Mouse (Mus musculus) embryonic stem cell, embryonic (primary cell): ENCODE results near the gene St3gal4.

Experiments used
- CTCF ChIA-PET, 4 experiments: fragments of 300-600 bp in 2 of 4; fragments of 350-600 bp in 2 of 4; sonication (Branson Sonifier 250); formaldehyde crosslinking; loops; one replicate each; lab custom pipeline; 2022; ENCODE audit warnings: inconsistent platforms in 2 of 4; lab: Charles Lee
- POLR2A ChIA-PET, 4 experiments: fragments of 300-600 bp in 2 of 4; fragments of 350-600 bp in 2 of 4; sonication (Branson Sonifier 250); formaldehyde crosslinking; loops; one replicate each; lab custom pipeline; 2022; ENCODE audit warnings: antibody characterized with exemption in 4 of 4, inconsistent platforms in 1 of 4; lab: Charles Lee

Gene St3gal4

DNA sequence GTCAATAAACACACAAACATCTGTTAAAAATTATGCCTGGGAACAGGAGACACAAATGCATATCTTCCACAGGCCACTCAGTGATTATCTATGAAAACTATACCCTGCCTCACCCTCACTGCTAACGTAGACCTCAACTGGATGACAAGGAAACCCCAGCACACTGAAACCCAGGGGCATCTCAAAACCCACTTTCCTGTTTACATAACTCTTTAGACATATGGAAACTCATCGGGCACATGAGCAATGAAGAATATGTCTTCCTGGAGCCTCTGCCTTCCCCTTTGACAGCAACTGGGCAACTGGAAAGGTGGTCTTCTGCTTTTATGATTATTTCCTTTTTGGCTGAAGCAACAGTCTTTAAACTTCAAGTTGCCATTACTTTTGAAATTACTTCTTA, 23.2 kb upstream of the St3gal4 start:
- CTCF ChIA-PET: no interaction called here

DNA sequence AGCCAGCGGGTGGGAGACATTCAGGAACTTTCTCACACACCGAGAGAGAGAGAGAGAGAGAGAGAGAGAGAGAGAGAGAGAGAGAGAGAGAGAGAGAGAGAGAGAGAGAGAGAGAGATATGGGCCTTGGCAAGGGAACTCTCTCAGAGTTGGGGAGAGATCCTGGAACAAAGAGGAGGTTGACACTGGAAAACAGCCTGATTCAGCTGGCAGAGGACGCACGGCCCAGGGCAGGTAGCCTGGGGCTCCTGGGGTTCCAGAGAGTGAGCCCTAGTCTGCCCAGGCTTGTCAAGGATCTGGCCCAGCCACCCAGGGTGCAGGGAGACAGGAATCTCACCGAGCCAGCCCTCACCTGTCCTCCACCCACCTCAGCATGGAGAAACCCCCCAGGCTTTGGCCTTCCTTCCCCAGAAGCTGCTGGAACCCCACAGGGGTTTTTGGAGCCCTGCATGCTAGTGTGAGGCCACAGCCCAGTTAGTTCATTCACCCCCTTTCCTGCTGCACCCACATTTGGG, 20.2 kb upstream of the St3gal4 start:
- CTCF ChIA-PET: interaction anchor here in 1 of 4 experiments (0.6 kb wide), 1 partner anchor 110 kb away, joined by 3 read pairs; no protein-coding TSS in a partner anchor
- POLR2A ChIA-PET: interaction anchor here in 2 of 4 experiments (1.4 to 6.2 kb wide), 6 partner anchors 6 to 71 kb away, joined by 4 to 69 read pairs (median 6); partner anchors contain the start of gene Foxred1 (in 1 of the 2)

More for the DNA sequence above, 23.2 kb upstream of the St3gal4 start:
- POLR2A ChIA-PET: no interaction called here

DNA sequence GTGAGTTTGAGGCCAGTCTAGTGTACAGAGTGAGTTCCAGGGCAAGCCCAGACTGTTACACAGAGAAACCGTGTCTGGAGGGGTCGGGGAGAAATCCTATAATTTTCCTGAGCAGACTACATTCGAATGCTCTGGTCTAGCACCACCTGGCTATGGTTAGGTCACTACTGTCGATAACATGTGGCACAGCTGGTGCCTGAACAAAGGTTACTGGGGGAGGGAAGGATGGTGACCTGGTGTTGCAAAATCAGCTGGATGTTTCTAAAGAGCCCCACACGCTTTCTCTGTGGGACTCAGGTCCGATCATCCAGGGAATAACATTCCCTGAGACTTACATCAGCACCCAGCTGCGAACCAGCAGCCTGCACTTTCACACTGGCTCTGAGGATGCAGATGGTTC, 19.0 kb upstream of the St3gal4 start:
- ChIA-PET CTCF (no interaction called here), POLR2A (interaction anchor here in 3 of 4 experiments (0.8 to 6.2 kb wide), 11 partner anchors 8 to 94 kb away, joined by 3 to 69 read pairs (median 5); partner anchors contain the start of gene Foxred1 (in 1 of the 3))

DNA sequence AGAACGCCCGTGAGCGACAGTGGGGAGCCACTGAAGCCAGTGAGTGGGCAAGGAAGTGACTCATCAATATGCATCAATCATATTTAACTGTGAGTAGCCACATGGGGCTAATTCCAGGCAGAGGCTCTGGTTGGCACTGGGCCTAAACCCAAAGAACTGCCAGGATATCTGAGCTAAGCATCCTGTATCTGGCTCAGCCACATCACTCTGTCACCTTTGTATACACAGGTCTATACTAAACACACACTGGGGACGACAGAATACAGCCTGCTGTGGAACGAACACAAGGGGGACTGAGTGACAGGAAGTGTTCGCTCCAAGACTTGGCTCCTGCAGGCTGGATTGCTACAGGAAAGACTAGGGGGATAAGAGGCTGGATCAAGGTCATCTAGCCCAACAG, 16.5 kb upstream of the St3gal4 start:
- POLR2A ChIA-PET: interaction anchor here in 2 of 4 experiments (0.5 to 6.2 kb wide), 8 partner anchors 9 to 30 kb away, joined by 3 to 69 read pairs (median 4); no protein-coding TSS in a partner anchor
- CTCF ChIA-PET: interaction anchor here in 1 of 4 experiments (1.1 kb wide), 1 partner anchor 31 kb away, joined by 4 read pairs; no protein-coding TSS in a partner anchor

DNA sequence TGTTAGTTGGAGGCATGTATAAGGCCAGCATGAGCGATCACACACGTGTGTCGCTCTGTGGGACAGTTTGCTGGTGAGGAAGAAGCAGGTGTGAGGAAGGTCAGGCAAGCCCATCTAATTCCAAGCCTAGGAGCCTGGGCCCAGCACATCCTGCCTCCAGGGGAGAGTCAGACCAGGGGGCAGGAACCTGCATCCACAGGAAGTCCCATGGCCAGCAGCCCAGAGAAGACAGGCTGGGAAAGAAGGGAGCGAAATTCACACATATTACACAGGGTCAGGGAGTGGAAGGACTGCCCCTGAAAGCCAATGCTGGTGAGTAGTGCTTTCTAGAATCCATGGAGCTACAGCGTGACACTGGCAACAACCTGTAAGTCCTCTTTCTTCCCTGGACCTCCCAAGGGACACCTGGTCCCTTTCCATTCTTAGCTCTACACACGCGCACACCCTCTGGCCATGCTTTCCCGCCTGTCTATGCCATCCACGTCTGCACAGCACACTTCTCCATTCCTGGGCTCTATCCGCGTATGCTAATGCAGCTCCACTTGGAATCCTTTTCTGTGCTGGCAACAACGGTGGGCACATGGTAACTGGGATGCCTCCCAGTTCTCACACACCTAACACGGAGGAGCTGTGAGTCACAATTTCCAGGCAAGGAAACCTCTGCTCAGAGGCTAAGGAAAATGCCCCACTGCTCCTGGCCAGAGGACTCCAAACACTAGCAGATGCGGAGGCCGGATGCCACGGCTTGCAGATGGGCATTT, 12.7 kb upstream of the St3gal4 start:
- ChIA-PET POLR2A (interaction anchor here in 3 of 4 experiments (0.8 to 4.9 kb wide), 8 partner anchors 9 to 80 kb away, joined by 3 to 50 read pairs (median 6); no protein-coding TSS in a partner anchor), CTCF (no interaction called here)

DNA sequence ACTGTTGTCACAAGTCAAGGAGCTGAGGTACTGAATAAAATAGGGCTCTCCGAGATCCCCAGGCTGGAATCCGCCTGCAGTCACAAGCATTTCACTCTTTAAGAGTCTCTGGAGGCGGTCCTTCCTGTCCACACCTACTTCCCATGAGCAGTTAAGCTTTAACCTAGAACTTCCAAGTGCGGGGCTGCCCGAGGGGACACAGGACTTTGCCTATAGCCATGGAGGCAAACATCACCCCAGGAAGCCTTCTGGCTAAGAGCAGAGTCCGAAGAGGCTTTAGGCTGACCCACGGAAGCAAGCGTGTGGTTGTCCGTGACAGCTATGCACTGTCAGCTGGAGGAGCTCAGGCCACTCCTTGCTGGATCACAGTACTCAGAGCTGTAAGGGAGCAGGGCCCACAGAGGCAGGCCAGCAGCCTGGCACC, 9.9 kb upstream of the St3gal4 start:
- ChIA-PET CTCF (no interaction called here), POLR2A (interaction anchor here in 3 of 4 experiments (0.7 to 4.9 kb wide), 13 partner anchors 11 to 82 kb away, joined by 3 to 50 read pairs (median 3); partner anchors contain the start of genes Foxred1 (in 2 of the 3) and St3gal4 (in 1 of the 3))

DNA sequence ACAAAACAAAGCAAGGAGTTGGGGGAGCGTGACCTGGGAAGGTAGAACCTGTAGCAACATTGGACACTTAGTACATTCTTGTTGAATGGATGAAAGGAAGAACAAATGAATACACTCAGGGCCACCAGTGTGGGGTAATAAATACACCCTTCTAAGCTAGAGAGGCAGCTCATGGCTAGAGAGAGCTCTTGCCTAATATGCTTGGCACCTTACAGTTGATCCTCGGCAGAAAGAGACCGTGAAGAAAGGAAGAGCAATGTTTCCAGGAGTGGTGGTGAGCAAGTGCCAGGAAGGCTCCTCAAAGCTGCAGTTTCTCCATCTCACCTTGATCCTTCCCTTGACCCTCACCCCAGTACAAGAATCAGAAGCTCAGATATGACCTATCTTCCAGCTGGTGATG, 9.5 kb upstream of the St3gal4 start:
- ChIA-PET CTCF (no interaction called here), POLR2A (interaction anchor here in 3 of 4 experiments (0.7 to 4.9 kb wide), 12 partner anchors 11 to 82 kb away, joined by 3 to 50 read pairs (median 3); partner anchors contain the start of genes Foxred1 (in 2 of the 3) and St3gal4 (in 1 of the 3))

DNA sequence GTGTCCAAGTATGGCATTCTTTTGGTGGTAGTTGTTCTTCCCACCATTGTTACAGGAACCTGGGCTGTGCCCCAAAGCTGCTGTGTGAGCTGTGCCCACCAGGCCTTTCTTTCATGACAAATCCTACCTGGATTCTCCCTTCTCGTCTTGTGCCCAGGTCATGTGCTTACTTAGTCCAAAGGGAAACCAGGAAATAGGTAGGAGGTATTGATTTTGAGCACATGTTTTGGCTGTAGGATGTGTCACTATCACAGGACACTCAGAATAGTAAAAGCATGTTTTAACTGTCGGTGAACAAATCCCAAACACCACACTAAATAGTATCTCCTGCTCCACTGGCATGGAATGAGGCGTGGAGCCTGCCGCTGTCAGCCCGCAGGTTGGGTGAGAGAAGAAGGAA, 8.5 kb upstream of the St3gal4 start:
- ChIA-PET CTCF (no interaction called here), POLR2A (interaction anchor here in 1 of 4 experiments (3.0 to 4.9 kb wide), 2 partner anchors 10 to 18 kb away, joined by 30 to 50 read pairs; no protein-coding TSS in a partner anchor)

DNA sequence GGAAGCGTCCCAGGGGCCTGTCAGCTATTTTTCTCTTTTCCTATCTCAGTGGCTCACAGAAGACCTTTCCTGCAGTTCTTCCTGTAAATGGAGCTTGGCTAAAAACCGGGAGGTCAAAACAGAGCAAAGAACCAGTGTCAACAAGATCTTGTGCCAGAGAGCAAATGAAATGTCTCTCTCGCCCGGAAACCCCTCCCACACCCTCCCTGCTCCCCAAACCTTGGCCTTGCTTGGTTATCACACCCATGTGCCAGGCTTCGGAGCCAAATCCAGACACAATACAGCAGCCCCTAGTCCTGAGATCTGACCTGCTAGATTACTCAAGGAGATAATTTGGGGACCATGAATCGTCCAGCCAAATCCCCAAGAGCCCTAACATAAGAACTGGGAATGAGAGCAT, 8.1 kb upstream of the St3gal4 start:
- CTCF ChIA-PET: no interaction called here
- POLR2A ChIA-PET: interaction anchor here in 2 of 4 experiments (0.8 to 1.0 kb wide), 2 partner anchors 17 to 18 kb away, joined by 3 read pairs; no protein-coding TSS in a partner anchor

DNA sequence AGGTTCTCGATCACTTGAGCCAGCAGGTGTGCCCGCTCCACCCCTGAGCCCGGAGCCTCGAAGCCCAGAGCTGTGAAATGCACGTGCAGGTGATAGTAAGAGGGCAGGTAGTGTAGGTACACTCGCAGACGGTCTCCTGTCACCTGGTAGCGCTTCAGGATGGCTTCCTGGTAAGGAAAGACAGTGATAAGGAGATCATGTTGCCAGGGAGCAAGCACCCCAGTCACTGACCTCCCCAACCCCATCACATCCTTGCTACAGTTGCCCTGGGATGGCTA, 5.5 kb upstream of the St3gal4 start:
- POLR2A ChIA-PET: interaction anchor here in 2 of 4 experiments (0.6 to 3.1 kb wide), 8 partner anchors 8 to 22 kb away, joined by 3 to 9 read pairs (median 5); no protein-coding TSS in a partner anchor
- CTCF ChIA-PET: interaction anchor here in 1 of 4 experiments (0.5 kb wide), 1 partner anchor 9 kb away, joined by 6 read pairs; no protein-coding TSS in a partner anchor

DNA sequence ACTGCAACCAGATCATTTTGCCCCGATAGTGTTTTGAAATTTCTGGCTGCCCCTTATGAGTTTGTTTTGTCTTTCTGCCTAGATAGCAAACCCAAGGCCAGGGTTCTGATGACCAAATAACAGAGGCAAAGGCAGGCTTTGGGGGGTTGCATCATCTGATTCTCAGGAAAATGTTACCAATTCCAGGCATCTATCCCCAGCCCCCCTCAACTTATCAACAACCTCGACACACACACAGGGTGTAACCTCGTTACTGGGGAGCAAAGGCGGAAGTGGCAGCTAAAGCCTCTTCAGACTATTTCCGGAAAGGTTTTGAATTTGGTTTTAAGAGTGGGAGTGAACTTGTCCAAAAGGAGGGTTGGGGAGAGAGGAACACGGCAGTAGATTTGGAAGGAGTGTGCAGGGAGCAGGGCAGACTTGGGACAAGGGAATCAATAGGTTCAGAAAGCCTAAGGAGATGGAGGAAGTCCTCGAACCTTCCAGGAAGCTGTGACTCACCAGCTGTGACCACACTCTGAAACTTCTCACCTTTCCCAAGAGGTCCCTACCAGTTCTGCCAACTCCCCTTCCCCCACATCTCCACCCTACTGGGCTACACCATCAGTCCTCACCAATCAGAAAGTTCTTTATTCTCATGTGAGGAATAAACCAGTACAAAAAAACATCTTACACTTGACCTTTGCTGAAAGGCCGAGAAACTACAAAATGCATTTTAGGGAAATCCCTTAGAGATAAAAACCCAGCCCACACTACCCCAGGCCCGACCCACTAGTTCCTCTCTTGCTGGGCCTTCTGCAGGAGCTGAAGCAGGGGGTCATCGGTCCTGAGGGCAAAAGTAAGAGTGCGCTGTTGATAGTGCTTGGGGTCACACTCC, 5.0 kb upstream of the St3gal4 start:
- POLR2A ChIA-PET: interaction anchor here in 2 of 4 experiments (0.6 to 3.1 kb wide), 10 partner anchors 8 to 23 kb away, joined by 3 to 9 read pairs (median 4); no protein-coding TSS in a partner anchor
- CTCF ChIA-PET: interaction anchor here in 2 of 4 experiments (0.5 to 0.6 kb wide), 2 partner anchors 9 to 76 kb away, joined by 3 to 6 read pairs; partner anchors contain the start of genes Srpr (in 1 of the 2) and Tirap (in 1 of the 2)

DNA sequence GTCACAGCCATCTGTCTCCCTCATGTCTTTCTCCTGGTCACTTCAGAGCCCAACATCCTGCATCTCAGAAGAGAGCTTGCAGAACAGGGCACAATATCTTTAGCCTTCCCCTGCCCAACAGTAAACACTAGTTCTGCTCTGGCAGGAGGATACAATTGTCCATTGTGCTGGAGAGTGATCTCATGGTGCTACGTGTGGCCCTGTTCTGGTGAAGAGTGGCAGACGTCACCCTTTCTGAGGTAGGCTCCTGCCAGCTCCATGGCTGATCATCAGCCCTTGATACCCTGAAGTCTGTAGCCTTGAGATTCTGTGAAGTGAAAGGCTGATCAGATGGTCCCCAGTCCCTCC, 4.4 kb upstream of the St3gal4 start:
- POLR2A ChIA-PET: interaction anchor here in 2 of 4 experiments (1.0 to 3.1 kb wide), 6 partner anchors 9 to 68 kb away, joined by 3 to 9 read pairs (median 4); no protein-coding TSS in a partner anchor
- CTCF ChIA-PET: interaction anchor here in 2 of 4 experiments (0.5 to 0.6 kb wide), 2 partner anchors 77 to 297 kb away, joined by 3 read pairs; partner anchors contain the start of genes Cdon (in 1 of the 2), Srpr (in 1 of the 2) and Tirap (in 1 of the 2)

DNA sequence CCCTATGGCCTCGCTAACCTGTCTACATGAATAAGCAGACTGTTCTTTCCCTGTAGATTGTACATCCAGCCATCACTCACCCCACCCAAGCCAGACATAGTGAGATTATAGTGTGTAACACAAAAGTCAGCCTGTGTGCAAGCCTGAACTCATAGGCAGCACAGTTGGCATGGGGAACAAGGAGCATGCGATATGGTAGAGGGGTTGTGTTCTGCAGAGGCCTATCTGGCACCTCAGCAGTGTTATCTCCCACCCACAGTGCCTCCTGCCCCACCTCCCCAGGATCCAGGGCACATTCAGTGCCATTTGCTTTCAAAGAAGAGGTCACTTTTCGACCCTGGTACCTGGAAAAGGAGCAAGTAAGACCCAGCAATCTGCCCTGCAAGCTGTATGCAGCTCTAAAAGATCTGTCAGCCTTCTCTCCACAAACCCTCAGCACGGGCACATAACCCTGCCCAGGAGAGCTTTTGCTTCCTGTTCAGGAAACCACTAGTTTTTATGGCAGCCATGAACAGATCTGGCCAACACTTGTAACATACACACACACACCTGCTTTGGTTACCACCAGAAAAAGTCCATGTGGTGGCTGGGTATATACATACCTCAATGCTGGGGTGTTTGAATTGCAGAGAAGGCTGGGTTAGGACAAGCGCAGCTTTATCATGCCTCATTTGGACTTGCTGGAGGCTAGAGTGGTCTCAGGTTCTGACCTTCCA, 3.6 kb upstream of the St3gal4 start:
- ChIA-PET CTCF (interaction anchor here in 1 of 4 experiments (0.5 kb wide), 1 partner anchor 298 kb away, joined by 3 read pairs; the partner anchor contains the start of gene Cdon), POLR2A (interaction anchor here in 2 of 4 experiments (0.5 to 3.1 kb wide), 7 partner anchors 9 to 87 kb away, joined by 3 to 9 read pairs (median 3); no protein-coding TSS in a partner anchor)

DNA sequence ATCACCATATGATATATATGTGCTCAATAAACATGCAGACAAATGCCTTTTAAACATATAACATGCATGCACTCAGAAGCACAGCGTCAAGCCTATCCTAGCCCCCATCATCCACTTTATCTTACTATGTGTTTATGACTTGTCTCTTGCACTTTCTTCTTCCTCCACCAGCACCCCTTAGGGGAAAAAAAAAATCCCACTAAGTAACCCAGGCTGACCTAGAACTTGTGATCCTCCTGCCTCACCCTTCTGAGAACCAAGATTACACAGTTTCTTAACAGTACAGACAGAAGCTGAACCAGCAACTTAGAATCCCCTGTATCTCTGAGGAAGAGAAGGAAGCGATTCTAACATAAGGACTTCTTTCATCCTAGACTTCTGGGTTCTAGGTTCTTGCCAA, 505 bp downstream of the St3gal4 start:
- ChIA-PET POLR2A (interaction anchor here in 3 of 4 experiments (0.6 to 3.3 kb wide), 12 partner anchors 10 to 1852 kb away, joined by 3 to 30 read pairs (median 10); partner anchors contain the start of gene Foxred1 (in 1 of the 3)), CTCF (no interaction called here)

DNA sequence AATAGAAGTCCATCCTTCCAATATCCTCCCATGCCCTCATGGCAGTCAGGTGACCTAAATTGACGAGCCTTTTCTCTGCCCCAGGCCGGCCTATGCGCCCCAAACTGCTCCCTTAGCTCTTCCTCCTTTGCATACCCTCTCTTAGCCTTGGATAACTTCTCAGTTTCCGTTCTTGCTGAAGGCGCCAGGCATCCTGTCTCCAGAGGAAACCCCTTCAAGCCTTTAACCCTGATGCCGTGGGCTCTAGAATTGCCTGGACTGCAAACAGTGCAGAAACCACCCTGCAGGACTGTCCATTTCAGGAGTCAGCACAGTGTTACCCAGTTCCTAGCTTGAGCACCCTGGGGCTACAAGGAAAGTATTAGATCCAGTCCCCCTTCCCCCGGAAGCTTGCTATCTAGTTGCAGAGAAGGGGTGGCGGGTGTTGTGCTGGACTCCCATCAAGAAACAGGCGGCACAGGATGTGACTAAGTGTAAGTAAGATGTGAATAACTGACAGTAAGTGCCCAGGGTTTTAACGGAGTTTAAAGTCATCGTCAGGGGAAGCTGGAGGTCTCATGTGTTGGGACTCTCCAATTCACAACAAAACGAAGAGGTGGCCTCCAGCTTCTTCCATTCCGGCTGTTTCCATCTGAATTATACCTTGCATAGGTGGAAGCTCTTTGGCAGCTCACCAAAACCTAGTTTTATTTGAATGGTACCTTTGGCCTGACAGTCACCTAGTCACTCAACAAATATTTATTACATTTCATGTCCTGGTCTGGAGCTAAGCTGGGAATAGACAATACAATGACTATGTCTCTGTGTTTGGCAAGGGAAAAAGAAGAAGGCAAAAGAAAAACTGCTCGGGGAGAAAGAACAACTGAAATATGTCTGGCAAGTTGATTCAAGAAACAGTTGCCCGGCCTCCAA, 1.4 kb downstream of the St3gal4 start:
- POLR2A ChIA-PET: interaction anchor here in 3 of 4 experiments (0.6 to 3.3 kb wide), 49 partner anchors 7 to 1851 kb away, joined by 3 to 30 read pairs (median 4); partner anchors contain the start of genes Foxred1 (in 2 of the 3), Srpr (in 2 of the 3), Tirap (in 2 of the 3) and Fam118b (in 1 of the 3)
- CTCF ChIA-PET: interaction anchor here in 1 of 4 experiments (0.6 kb wide), 1 partner anchor 424 kb away, joined by 3 read pairs; no protein-coding TSS in a partner anchor
